Mouse (Mus musculus) splenic B cell, adult 2 months (primary cell): ENCODE measurements around the gene Fggy.
A peak's percentile ranks its signal among the peaks of the same experiment; 100 is the strongest.

Experiments used
- DNase-seq: peaks from one replicate; pipeline ENCODE4 v3.0.0-alpha.2; 2011; ENCODE audit warnings: low read depth, low spot score
- H3K27me3 ChIP-seq: 2 replicates; pipeline ENCODE4 v1.6.1; 2012; ENCODE audit warnings: mild to moderate bottlenecking, low read length, moderate library complexity, mixed read lengths; ENCODE audit not compliant: control insufficient read depth, poor library complexity, insufficient read depth, severe bottlenecking
- H3K36me3 ChIP-seq: 2 replicates; pipeline ENCODE4 v1.6.1; 2012; ENCODE audit warnings: mild to moderate bottlenecking, low read length, moderate library complexity, mixed read lengths; ENCODE audit not compliant: control insufficient read depth, poor library complexity, insufficient read depth, severe bottlenecking

The Fggy gene

GRCm38 (mm10) chr4:95666284-95666889 is 109.1 kb downstream of the Fggy start:
- Histone ChIP-seq H3K27me3 (no peaks in the 10 kb centered on the region), H3K36me3 (no peaks in the 10 kb centered on the region)
- no peak for DNase-seq

- no peak for DNase-seq
- Histone ChIP-seq H3K27me3 (no peaks in the 10 kb centered on the region), H3K36me3 (no peaks in the 10 kb centered on the region)
Observed at GRCm38 (mm10) chr4:95666896-95667295, 109.6 kb downstream of the Fggy start.

- no peak for DNase-seq
- Histone ChIP-seq H3K27me3 (no peaks in the 10 kb centered on the region), H3K36me3 (no peaks in the 10 kb centered on the region)
Observed at GRCm38 (mm10) chr4:95667595-95667994, 110.3 kb downstream of the Fggy start.

- H3K36me3 ChIP-seq: no peaks in the 10 kb centered on the region
- DNase-seq: no peak
- H3K27me3 ChIP-seq: no peaks in the 10 kb centered on the region
Observed at GRCm38 (mm10) chr4:95668543-95668942, 111.2 kb downstream of the Fggy start.

GRCm38 (mm10) chr4:95669336-95669735 is 112.0 kb downstream of the Fggy start:
- DNase-seq: no peak
- H3K36me3 ChIP-seq: no peaks in the 10 kb centered on the region
- H3K27me3 ChIP-seq: no peaks in the 10 kb centered on the region

GRCm38 (mm10) chr4:95670559-95670958 is 113.3 kb downstream of the Fggy start:
- H3K27me3 ChIP-seq: no peaks in the 10 kb centered on the region
- DNase-seq: no peak
- H3K36me3 ChIP-seq: no peaks in the 10 kb centered on the region

- Histone ChIP-seq H3K27me3 (no peaks in the 10 kb centered on the region), H3K36me3 (no peaks in the 10 kb centered on the region)
- DNase-seq: no peak
Observed at GRCm38 (mm10) chr4:95672039-95672438, 114.7 kb downstream of the Fggy start.

GRCm38 (mm10) chr4:95676390-95676789 is 119.1 kb downstream of the Fggy start:
- H3K27me3 ChIP-seq: no peaks in the 10 kb centered on the region

GRCm38 (mm10) chr4:95680756-95681449 is 123.6 kb downstream of the Fggy start:
- H3K36me3 ChIP-seq: no peaks in the 10 kb centered on the region
- no peak for DNase-seq
- H3K27me3 ChIP-seq: no peaks in the 10 kb centered on the region

More at GRCm38 (mm10) chr4:95676390-95676789, 119.1 kb downstream of the Fggy start:
- no peaks in the 10 kb centered on the region for H3K36me3 ChIP-seq
- no peak for DNase-seq

- Histone ChIP-seq H3K27me3 (no peaks in the 10 kb centered on the region), H3K36me3 (no peaks in the 10 kb centered on the region)
- no peak for DNase-seq
Observed at GRCm38 (mm10) chr4:95684522-95685080, 127.3 kb downstream of the Fggy start.

GRCm38 (mm10) chr4:95686775-95687174 is 129.5 kb downstream of the Fggy start:
- no peak for DNase-seq
- H3K36me3 ChIP-seq: no peaks in the 10 kb centered on the region
- H3K27me3 ChIP-seq: no peaks in the 10 kb centered on the region

- Histone ChIP-seq H3K27me3 (no peaks in the 10 kb centered on the region), H3K36me3 (no peaks in the 10 kb centered on the region)
- no peak for DNase-seq
Observed at GRCm38 (mm10) chr4:95687350-95687749, 130.0 kb downstream of the Fggy start.

GRCm38 (mm10) chr4:95688159-95688558 is 130.9 kb downstream of the Fggy start:
- Histone ChIP-seq H3K36me3 (no peaks in the 10 kb centered on the region), H3K27me3 (no peaks in the 10 kb centered on the region)
- peak; percentile 2 for DNase-seq

- H3K27me3 ChIP-seq: no peaks in the 10 kb centered on the region
- no peaks in the 10 kb centered on the region; the same call in 1 of the 2 replicates for H3K36me3 ChIP-seq
- DNase-seq: no peak
Observed at GRCm38 (mm10) chr4:95700366-95700765, 143.1 kb downstream of the Fggy start.
